Mouse (Mus musculus) liver, embryonic 12.5 days (tissue): ENCODE data around the gene Psen1. TPM values are rescaled to one million over a fixed set of nuclear protein-coding genes. Genes with fewer than 3 reads are reported as not detected.

ENCODE experiments used
- ATAC-seq: fragments of 200-750 bp; cut with Nextera tagmentation; 2 replicates; pipeline ENCODE4 v1.8.0; 2017; ENCODE audit warnings: moderate number of reproducible peaks, mild to moderate bottlenecking, moderate library complexity
- H3K27ac ChIP-seq: fragments of 300-500 bp; sonication (generic); 2 replicates; pipeline ENCODE4 v1.5.1; 2016; ENCODE audit warnings: mild to moderate bottlenecking
- H3K27me3 ChIP-seq: fragments of 300-500 bp; sonication (generic); replicated peaks from 2 replicates; pipeline ENCODE4 v1.6.1; 2016; ENCODE audit warnings: mild to moderate bottlenecking, moderate library complexity
- H3K36me3 ChIP-seq: fragments of 300-500 bp; sonication (generic); 2 replicates; pipeline ENCODE4 v1.6.1; 2016; ENCODE audit warnings: mild to moderate bottlenecking, moderate library complexity
- H3K4me1 ChIP-seq: fragments of 300-500 bp; sonication (generic); 2 replicates; pipeline ENCODE4 v1.6.1; 2016
- H3K4me2 ChIP-seq: fragments of 300-500 bp; sonication (generic); 2 replicates; pipeline ENCODE4 v1.6.1; 2016; ENCODE audit warnings: mild to moderate bottlenecking, moderate library complexity
- H3K4me3 ChIP-seq: fragments of 300-500 bp; sonication (generic); 2 replicates; pipeline ENCODE4 v1.5.1; 2016; ENCODE audit warnings: mild to moderate bottlenecking, moderate library complexity
- H3K9ac ChIP-seq: fragments of 300-500 bp; sonication (generic); 2 replicates; pipeline ENCODE4 v1.6.1; 2016; ENCODE audit warnings: mild to moderate bottlenecking, moderate library complexity
- H3K9me3 ChIP-seq: fragments of 300-500 bp; sonication (generic); replicated peaks from 2 replicates; pipeline ENCODE4 v1.6.1; 2016; ENCODE audit warnings: mild to moderate bottlenecking, moderate library complexity
- WGBS: fragments of 180-500 bp; shearing (Covaris S2); methylation state at CpG from one replicate; pipeline ENCODE4 v1.1.7; 2016; ENCODE audit not compliant: insufficient replicate concordance; 5-methylcytosine and 5-hydroxymethylcytosine counted together
- polyA plus RNA-seq: library from polyadenylated mRNA; unstranded; fragments of >200 nt; fragmentation: Nextera tagmentation; extraction: Ambion mirVana; gene quantifications from 2 replicates; pipeline ENCODE4 v1.2.1, GENCODE M21; 2016

Gene Psen1
- polyA plus RNA-seq, 1 experiment from 2014 or later = 33.0 TPM

- no peak for ATAC-seq
- H3K4me3 ChIP-seq = no peak overlapping the region
- peaks cover 16% of the 10 kb centered on the region; the same call in 1 of the 2 replicates for H3K27me3 ChIP-seq
- H3K36me3 ChIP-seq = no peaks in the 10 kb centered on the region
- H3K4me1 ChIP-seq = no peaks in the 10 kb centered on the region
- no peak overlapping the region for H3K4me2 ChIP-seq
- no peak overlapping the region for H3K27ac ChIP-seq
- 65% methylated on average over 23 of the region's 23 CpGs for WGBS
- H3K9me3 ChIP-seq = no peaks in the 10 kb centered on the region
- no peak overlapping the region for H3K9ac ChIP-seq
Observed at GRCm38 (mm10) chr12:83781640-83782278, 93.8 kb downstream of the Psen1 start.

- WGBS = 72% methylated on average over 10 of the region's 10 CpGs
- no peak overlapping the region for H3K4me3 ChIP-seq
- no peak for ATAC-seq
Observed at GRCm38 (mm10) chr12:83782669-83783068, 94.7 kb downstream of the Psen1 start.

More at GRCm38 (mm10) chr12:83782669-83783068, 94.7 kb downstream of the Psen1 start:
- H3K9me3 ChIP-seq = no peaks in the 10 kb centered on the region
- H3K36me3 ChIP-seq = no peaks in the 10 kb centered on the region
- H3K4me2 ChIP-seq = no peak overlapping the region
- no peaks in the 10 kb centered on the region for H3K4me1 ChIP-seq
- no peak overlapping the region for H3K9ac ChIP-seq
- peaks cover 16% of the 10 kb centered on the region; the same call in 1 of the 2 replicates for H3K27me3 ChIP-seq
- H3K27ac ChIP-seq = no peak overlapping the region

Other genes starting within 250 kb of the Psen1 start
- 8.2 and 8.5 TPM in 2 replicates for gene Dpf3, start 200.4 kb upstream of the Psen1 start, polyA plus RNA-seq
- gene Dcaf4, start 167.7 kb upstream of the Psen1 start, polyA plus RNA-seq = 16.9 and 18.7 TPM in 2 replicates
- gene Zfyve1, start 90.9 kb upstream of the Psen1 start, polyA plus RNA-seq = 8.2 and 9.1 TPM in 2 replicates
- gene Rbm25, start 56.9 kb upstream of the Psen1 start, polyA plus RNA-seq = 163 and 166 TPM in 2 replicates
- gene Papln, start 75.5 kb downstream of the Psen1 start, polyA plus RNA-seq = 0.61 and 0.70 TPM in 2 replicates
- 17.7 and 18.4 TPM in 2 replicates for gene Numb, start 233.8 kb downstream of the Psen1 start, polyA plus RNA-seq